Mouse (Mus musculus): ENCODE results near the gene Shoc2. TPM values are rescaled to one million over a fixed set of nuclear protein-coding genes. Genes with fewer than 3 reads are reported as not detected.
A peak's percentile ranks its signal among the peaks of the same experiment; 100 is the strongest.

The Shoc2 gene
- polyA plus RNA-seq, 1 experiment, result 19.1 TPM

GRCm38 (mm10) chr19:54040356-54041028 is 96.4 kb downstream of the Shoc2 start:
- no peak for DNase-seq
- Histone ChIP-seq H3K4me3 (ENCODE audit: insufficient read depth, low read depth, low read length) (no peak overlapping the region), H3K27me3 (replicated peaks; ENCODE audit: control insufficient read depth, insufficient read depth, low read length) (no peaks in the 10 kb centered on the region; the same call in 1 of the 2 replicates), H3K27ac (ENCODE audit: insufficient read depth, low read depth, low read length) (no peak overlapping the region), H3K4me1 (ENCODE audit: control insufficient read depth, insufficient read depth, low read length) (no peaks in the 10 kb centered on the region), H3K36me3 (ENCODE audit: control insufficient read depth, insufficient read depth, low read length) (no peaks in the 10 kb centered on the region)
- TF ChIP-seq POLR2A (IDR thresholded peaks at IDR 0.05; ENCODE audit: low read depth, low read length) (no peak), CTCF (conservative IDR thresholded peaks at IDR 0.05; ENCODE audit: insufficient read depth, insufficient read length, low read depth, low read length) (no peak)
- 37% methylated on average over 4 of the region's 4 CpGs for WGBS

DNA sequence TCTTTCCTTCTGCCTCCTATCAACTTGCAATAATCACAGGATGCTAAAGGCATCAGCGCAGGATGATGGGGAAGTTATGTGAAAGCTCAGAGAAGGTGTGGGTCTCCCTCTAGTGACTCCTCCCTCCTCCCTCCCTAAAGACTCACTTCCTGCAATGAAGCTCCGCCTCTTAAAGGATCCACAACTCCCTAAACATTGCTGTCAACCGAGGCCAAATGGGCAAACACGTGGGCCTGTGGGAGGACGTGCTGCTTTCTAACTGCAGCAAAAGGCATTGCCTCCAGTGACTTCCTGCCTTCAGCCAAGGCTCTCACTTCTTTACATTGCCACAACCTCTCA is 96.9 kb downstream of the Shoc2 start:
- H3K27me3 ChIP-seq (replicated peaks; ENCODE audit: control insufficient read depth, insufficient read depth, low read length), result no peaks in the 10 kb centered on the region; the same call in 1 of the 2 replicates
- no peak overlapping the region for H3K4me3 ChIP-seq (ENCODE audit: insufficient read depth, low read depth, low read length)
- TF ChIP-seq POLR2A (IDR thresholded peaks at IDR 0.05; ENCODE audit: low read depth, low read length), result no peak
- no peak for TF ChIP-seq CTCF (conservative IDR thresholded peaks at IDR 0.05; ENCODE audit: insufficient read depth, insufficient read length, low read depth, low read length)
- H3K4me1 ChIP-seq (ENCODE audit: control insufficient read depth, insufficient read depth, low read length), result no peaks in the 10 kb centered on the region
- no peak overlapping the region for H3K27ac ChIP-seq (ENCODE audit: insufficient read depth, low read depth, low read length)
- H3K36me3 ChIP-seq (ENCODE audit: control insufficient read depth, insufficient read depth, low read length), result no peaks in the 10 kb centered on the region
- WGBS, result 20% methylated on average over 5 of the region's 5 CpGs
- no peak for DNase-seq

DNA sequence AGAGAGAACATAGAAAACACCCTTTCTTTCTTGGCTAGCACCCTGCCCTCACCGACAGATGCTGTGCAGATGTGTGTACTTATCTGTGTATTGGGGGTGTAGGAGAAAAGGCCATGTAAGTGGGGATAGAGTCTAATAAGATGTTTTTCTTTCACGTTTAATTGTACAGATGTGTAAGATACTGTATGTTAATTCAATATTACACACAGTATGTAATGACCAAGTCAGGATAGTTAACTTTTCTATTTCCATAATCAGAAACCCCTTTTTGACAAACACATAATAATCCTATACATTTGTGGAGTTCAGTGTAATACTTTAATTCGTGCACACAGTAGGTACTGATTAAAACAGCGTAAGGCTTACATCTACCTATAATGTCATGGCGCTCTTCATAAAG is 99.7 kb downstream of the Shoc2 start, which contains the start of gene Adra2a:
TSS of gene Adra2a (plus strand) at position 301 of the 400 bp plus-strand sequence.
- TF ChIP-seq POLR2A (IDR thresholded peaks at IDR 0.05; ENCODE audit: low read depth, low read length) (no peak), CTCF (conservative IDR thresholded peaks at IDR 0.05; ENCODE audit: insufficient read depth, insufficient read length, low read depth, low read length) (no peak)
- H3K4me1 ChIP-seq (ENCODE audit: control insufficient read depth, insufficient read depth, low read length), result 0 out of 2 replicates have a peak, but pooled peaks cover 6% of the 10 kb centered on the region
- WGBS, result 74% methylated on average over 5 of the region's 5 CpGs
- DNase-seq, result no peak
- no peak within 1 kb of the TSS for H3K27ac ChIP-seq (ENCODE audit: insufficient read depth, low read depth, low read length)
- peak within 1 kb of the TSS; percentile 57 for H3K4me3 ChIP-seq (ENCODE audit: insufficient read depth, low read depth, low read length)
- H3K27me3 ChIP-seq (replicated peaks; ENCODE audit: control insufficient read depth, insufficient read depth, low read length), result peaks cover 2% of the 10 kb centered on the region; the same call in 1 of the 2 replicates
- H3K36me3 ChIP-seq (ENCODE audit: control insufficient read depth, insufficient read depth, low read length), result no peaks in the 10 kb centered on the region

- TF ChIP-seq POLR2A (IDR thresholded peaks at IDR 0.05; ENCODE audit: low read depth, low read length) (no peak), CTCF (conservative IDR thresholded peaks at IDR 0.05; ENCODE audit: insufficient read depth, insufficient read length, low read depth, low read length) (peak; percentile 73)
- H3K4me1 ChIP-seq (ENCODE audit: control insufficient read depth, insufficient read depth, low read length), result 0 out of 2 replicates have a peak, but pooled peaks cover 6% of the 10 kb centered on the region
- H3K36me3 ChIP-seq (ENCODE audit: control insufficient read depth, insufficient read depth, low read length), result no peaks in the 10 kb centered on the region
- H3K27me3 ChIP-seq (replicated peaks; ENCODE audit: control insufficient read depth, insufficient read depth, low read length), result peaks cover 2% of the 10 kb centered on the region
- 0% methylated on average over 59 of the region's 59 CpGs for WGBS
- peak overlapping the region; percentile 57 for H3K4me3 ChIP-seq (ENCODE audit: insufficient read depth, low read depth, low read length)
- DNase-seq, result peak; percentile 46
- no peak overlapping the region for H3K27ac ChIP-seq (ENCODE audit: insufficient read depth, low read depth, low read length)
These were observed 100.6 kb downstream of the Shoc2 start for GRCm38 (mm10) chr19:54044507-54045371.

- DNase-seq, result peak; percentile 3
- Histone ChIP-seq H3K4me1 (ENCODE audit: control insufficient read depth, insufficient read depth, low read length) (0 out of 2 replicates have a peak, but pooled peaks cover 6% of the 10 kb centered on the region), H3K4me3 (ENCODE audit: insufficient read depth, low read depth, low read length) (peak overlapping the region; percentile 57), H3K36me3 (ENCODE audit: control insufficient read depth, insufficient read depth, low read length) (no peaks in the 10 kb centered on the region), H3K27me3 (replicated peaks; ENCODE audit: control insufficient read depth, insufficient read depth, low read length) (peaks cover 2% of the 10 kb centered on the region), H3K27ac (ENCODE audit: insufficient read depth, low read depth, low read length) (no peak overlapping the region)
- TF ChIP-seq POLR2A (IDR thresholded peaks at IDR 0.05; ENCODE audit: low read depth, low read length) (no peak), CTCF (conservative IDR thresholded peaks at IDR 0.05; ENCODE audit: insufficient read depth, insufficient read length, low read depth, low read length) (no peak)
- WGBS, result under 1% methylated on average over 29 of the region's 29 CpGs
These were observed 101.3 kb downstream of the Shoc2 start for GRCm38 (mm10) chr19:54045412-54045811.

DNA sequence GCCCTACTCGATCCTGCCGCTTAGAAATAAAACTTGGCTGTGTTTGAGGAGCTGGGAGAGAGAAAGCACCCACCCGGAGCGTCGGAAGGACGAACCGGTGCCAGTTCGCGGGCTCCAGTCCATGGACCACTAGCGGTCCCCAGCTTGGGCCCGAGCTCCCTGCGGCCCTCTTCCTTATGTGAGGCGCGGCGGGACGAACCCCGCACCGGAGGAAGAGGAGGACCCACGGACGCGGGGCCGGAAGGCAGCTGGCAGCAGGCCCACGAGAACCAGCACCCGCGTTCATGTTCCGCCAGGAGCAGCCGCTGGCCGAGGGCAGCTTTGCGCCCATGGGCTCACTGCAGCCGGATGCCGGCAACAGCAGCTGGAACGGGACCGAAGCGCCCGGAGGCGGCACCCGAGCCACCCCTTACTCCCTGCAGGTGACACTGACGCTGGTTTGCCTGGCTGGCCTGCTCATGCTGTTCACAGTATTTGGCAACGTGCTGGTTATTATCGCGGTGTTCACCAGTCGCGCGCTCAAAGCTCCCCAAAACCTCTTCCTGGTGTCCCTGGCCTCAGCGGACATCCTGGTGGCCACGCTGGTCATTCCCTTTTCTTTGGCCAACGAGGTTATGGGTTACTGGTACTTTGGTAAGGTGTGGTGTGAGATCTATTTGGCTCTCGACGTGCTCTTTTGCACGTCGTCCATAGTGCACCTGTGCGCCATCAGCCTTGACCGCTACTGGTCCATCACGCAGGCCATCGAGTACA is 102.0 kb downstream of the Shoc2 start:
- TF ChIP-seq POLR2A (IDR thresholded peaks at IDR 0.05; ENCODE audit: low read depth, low read length) (no peak), CTCF (conservative IDR thresholded peaks at IDR 0.05; ENCODE audit: insufficient read depth, insufficient read length, low read depth, low read length) (no peak)
- 3% methylated on average over 55 of the region's 55 CpGs for WGBS
- H3K36me3 ChIP-seq (ENCODE audit: control insufficient read depth, insufficient read depth, low read length), result no peaks in the 10 kb centered on the region
- H3K27me3 ChIP-seq (replicated peaks; ENCODE audit: control insufficient read depth, insufficient read depth, low read length), result peaks cover 2% of the 10 kb centered on the region
- H3K4me1 ChIP-seq (ENCODE audit: control insufficient read depth, insufficient read depth, low read length), result 0 out of 2 replicates have a peak, but pooled peaks cover 6% of the 10 kb centered on the region
- H3K27ac ChIP-seq (ENCODE audit: insufficient read depth, low read depth, low read length), result no peak overlapping the region
- peak overlapping the region; percentile 57 for H3K4me3 ChIP-seq (ENCODE audit: insufficient read depth, low read depth, low read length)
- peak; percentile 19 for DNase-seq

Measured in kidney, adult 2 months (tissue).